Mouse (Mus musculus): Measurements from ENCODE around the gene Ccndbp1. TPM values are rescaled to one million over a fixed set of nuclear protein-coding genes. Genes with fewer than 3 reads are reported as not detected.
"Not testable (repeated sequence)": the region's sequence is repeated elsewhere in the genome, so short reads cannot be mapped to it uniquely, and the experiment has no call there.

The Ccndbp1 gene
- polyA plus RNA-seq, 1 experiment from 2014 or later = 54.8 TPM

DNA sequence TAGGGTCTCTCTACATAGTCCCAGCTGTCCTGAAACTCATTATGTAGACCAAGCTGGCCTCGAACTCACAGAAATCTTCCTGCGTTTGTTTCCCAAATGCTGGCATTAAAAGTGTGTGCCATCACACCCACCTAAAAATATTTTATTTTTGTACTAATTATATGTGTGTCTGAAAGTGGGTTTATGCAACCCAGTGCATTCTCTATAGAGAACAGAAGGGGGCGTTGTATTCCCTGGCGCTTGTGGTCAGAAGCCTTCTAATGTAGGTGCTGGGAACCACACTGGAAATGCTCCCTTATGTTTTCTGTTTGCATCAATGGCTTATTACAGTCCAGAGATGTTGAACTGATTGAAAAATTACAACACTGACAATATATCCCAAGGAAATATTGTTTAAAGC lies 31.9 kb upstream of the Ccndbp1 start:
- CTCF ChIA-PET = no interaction called here
- in situ Hi-C loops (cut with MboI; ENCODE audit: low pct_unique_long_range_greater_than_20kb) = no loop called here
- DNase-seq (ENCODE audit: low read depth, low spot score) = no peak
- POLR2A ChIA-PET = no interaction called here
- ATAC-seq = no peak
- TF ChIP-seq CTCF (IDR thresholded peaks at IDR 0.05) = peak; percentile 77
- H3K27me3 ChIP-seq = no peaks in the 10 kb centered on the region

DNA sequence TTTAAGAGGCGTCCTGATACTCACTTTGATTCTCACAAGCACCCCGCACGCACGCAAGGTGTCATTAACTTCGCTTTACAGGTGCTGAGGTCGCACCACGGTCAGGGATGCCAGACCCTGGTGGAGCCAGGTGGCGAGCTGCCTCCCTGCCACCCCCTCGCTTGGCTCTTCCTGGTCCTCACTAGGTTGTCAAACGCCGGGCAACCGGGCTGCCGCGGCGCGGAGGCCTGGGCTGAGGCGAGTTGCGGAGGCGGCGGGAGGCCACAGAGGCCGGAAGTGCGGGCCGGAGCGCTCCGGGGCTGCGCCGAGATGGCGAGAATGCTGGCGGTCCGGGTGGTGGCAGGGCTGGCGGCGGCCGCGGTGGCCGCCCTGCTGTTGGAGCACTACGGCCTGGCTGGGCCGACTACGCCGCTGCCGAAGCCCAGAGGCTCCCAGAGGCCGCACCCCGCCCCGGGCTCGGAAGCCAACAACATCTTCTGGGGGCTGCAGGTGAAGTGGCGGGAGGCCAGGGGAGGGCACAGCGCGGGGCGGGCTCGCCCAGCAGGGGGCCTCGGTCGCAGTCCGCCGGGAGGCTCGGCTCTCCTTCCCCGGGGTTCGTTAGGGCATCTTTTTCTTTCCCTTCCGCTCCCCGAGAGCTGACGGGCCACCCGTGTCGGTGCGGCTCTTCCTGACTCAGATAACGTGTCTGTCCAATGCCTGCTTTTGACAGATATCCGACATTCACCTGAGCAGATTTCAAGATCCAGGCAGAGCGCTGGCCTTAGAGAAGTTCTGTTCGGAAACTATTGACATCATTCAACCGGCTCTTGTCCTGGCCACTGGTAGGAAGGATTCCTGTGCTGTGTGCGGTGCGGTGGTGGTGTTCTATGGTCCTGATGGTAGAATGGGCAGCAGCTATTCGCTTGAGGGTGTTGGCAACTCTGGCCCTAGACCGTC lies 30.9 kb upstream of the Ccndbp1 start, which contains the start of gene Tmem62:
Gene Tmem62, plus strand, starts transcription at position 28 of the 936 bp plus-strand sequence.
- POLR2A ChIA-PET = no interaction called here
- no peaks in the 10 kb centered on the region for H3K27me3 ChIP-seq
- peak; percentile 75 for ATAC-seq
- TF ChIP-seq CTCF (IDR thresholded peaks at IDR 0.05) = peak; percentile 65
- DNase-seq (ENCODE audit: low read depth, low spot score) = no peak
- CTCF ChIA-PET = no interaction called here
- in situ Hi-C loops (cut with MboI; ENCODE audit: low pct_unique_long_range_greater_than_20kb) = no loop called here

DNA sequence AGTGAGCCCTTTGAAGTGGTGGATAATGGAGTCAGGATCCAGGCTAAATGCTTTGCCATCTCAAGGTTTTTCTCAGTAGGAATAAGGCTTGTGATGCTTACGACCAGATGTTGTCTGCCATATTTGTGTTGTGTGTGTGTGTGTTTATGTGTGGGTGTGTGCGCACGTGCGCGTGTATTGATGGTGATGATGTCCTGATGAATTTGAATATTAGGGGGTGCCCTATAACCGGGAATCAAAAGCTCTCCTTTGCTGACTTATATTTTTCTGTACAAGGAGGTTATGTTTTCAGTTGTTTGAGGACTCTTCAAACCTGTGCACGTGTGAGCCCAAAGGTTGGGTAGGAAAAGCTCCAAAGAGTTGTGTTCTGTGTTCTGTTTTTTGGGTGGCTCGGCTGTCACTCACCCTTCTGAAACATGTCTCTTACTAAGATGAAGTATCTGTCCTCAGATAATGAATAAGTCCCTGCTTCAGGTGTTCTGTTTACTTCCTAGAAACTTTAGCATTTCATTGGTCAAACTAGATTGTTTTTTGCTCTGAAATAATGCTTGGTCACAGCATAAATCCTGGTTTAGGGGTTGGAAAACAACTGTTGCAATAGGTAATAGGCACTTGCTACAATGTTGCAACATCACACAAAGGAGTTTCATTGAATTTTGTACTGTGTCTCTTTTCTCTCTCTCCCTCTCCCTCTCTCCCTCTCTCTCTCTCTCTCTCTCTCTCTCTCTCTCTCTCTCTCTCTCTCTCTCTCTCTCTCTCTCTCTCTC lies 30.1 kb upstream of the Ccndbp1 start:
- no peaks in the 10 kb centered on the region for H3K27me3 ChIP-seq
- no peak for TF ChIP-seq CTCF (IDR thresholded peaks at IDR 0.05)
- ChIA-PET CTCF (no interaction called here), POLR2A (no interaction called here)
- DNase-seq (ENCODE audit: low read depth, low spot score) (no peak), ATAC-seq (no peak)
- in situ Hi-C loops (cut with MboI; ENCODE audit: low pct_unique_long_range_greater_than_20kb) = no loop called here

DNA sequence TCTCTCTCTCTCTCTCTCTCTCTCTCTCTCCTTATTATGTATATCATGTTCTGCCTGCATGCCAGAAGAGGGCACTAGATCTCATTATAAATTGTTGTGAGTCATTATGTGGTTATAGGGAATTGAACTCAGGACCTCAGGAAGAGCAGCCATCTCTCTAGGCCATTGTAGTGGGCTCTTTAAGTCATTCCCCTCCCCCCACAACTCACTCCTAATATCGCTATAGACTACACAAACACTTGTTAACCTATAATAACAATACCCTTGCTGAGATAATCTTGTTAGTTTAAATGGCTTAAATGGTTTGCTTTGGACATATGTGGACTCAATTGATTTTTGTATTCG lies 29.5 kb upstream of the Ccndbp1 start:
- TF ChIP-seq CTCF (IDR thresholded peaks at IDR 0.05) = peak; percentile 29
- no peak for ATAC-seq
- DNase-seq (ENCODE audit: low read depth, low spot score) = no peak
- POLR2A ChIA-PET = no interaction called here
- CTCF ChIA-PET = no interaction called here
- H3K27me3 ChIP-seq = no peaks in the 10 kb centered on the region
- in situ Hi-C loops (cut with MboI; ENCODE audit: low pct_unique_long_range_greater_than_20kb) = no loop called here

DNA sequence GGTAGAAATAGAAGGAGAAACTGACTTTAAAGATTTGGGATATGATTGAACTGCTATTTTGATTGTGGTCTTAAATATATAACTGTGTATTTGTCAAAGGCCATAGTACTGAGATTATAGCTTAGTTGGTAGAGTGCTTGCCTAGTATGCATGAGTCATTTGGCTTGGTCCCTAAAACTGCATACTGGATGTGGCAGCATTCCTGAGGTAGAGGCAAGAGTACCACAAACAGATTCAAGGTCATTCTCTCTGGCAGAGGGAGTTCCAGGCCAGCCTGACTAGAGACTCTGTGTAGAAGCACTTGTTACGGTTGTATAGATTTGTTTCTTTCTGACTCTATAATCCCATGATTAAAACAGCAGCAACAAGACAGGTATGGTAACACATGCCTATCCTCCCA lies 28.4 kb upstream of the Ccndbp1 start:
- DNase-seq (ENCODE audit: low read depth, low spot score) (no peak), ATAC-seq (peak; percentile 28)
- in situ Hi-C loops (cut with MboI; ENCODE audit: low pct_unique_long_range_greater_than_20kb) = no loop called here
- TF ChIP-seq CTCF (IDR thresholded peaks at IDR 0.05) = no peak
- POLR2A ChIA-PET = interaction anchor here (0.6 kb wide), 1 partner anchor 42 kb away, joined by 4 read pairs; no protein-coding TSS in a partner anchor
- H3K27me3 ChIP-seq = no peaks in the 10 kb centered on the region
- CTCF ChIA-PET = interaction anchor here (1.6 kb wide), 1 partner anchor 10 kb away, joined by 4 read pairs; no protein-coding TSS in a partner anchor

DNA sequence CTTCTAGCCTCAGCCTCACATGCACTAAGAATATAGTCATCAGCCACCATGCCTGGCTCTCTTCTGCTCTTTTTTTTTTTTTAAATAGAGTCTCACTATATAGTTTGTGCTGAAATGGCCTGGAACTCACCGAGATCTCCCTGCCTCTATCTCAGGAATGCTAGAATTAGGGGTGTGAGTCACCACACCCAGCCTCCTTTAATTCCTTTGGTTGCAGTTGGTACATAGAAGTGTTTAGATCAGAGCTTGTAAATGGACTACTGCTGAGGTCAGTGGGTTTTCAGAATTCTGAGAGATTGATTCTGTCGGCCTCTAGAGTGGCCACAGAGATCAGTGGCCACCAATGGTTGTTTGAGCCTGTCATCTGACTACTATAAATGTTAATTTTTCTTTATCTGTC lies 27.3 kb upstream of the Ccndbp1 start:
- no peak for TF ChIP-seq CTCF (IDR thresholded peaks at IDR 0.05)
- ChIA-PET POLR2A (interaction anchor here (0.8 kb wide), 1 partner anchor 19 kb away, joined by 3 read pairs; no protein-coding TSS in a partner anchor), CTCF (no interaction called here)
- in situ Hi-C loops (cut with MboI; ENCODE audit: low pct_unique_long_range_greater_than_20kb) = no loop called here
- ATAC-seq (no peak), DNase-seq (ENCODE audit: low read depth, low spot score) (no peak)
- no peaks in the 10 kb centered on the region for H3K27me3 ChIP-seq

DNA sequence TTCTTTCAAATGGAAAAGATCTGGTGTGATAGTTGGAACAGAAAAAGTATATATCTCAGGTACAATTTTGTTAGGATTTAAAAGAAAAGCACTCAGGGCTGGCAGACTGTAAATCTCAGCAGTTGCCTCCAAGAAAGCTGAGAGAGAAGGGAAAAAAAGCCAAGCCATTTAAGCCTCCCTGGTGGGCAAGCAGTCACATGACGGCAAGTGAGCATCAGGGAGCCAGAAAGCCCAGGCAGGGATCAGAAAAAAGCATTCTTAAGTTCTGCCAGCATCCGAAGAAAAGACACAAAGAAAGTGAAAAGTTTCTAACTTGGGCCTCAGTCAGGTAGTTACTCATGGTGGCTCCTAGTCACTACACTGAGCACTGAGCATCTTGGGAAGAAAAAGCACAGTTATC lies 24.6 kb upstream of the Ccndbp1 start:
- no peaks in the 10 kb centered on the region for H3K27me3 ChIP-seq
- ATAC-seq (no peak), DNase-seq (ENCODE audit: low read depth, low spot score) (no peak)
- ChIA-PET CTCF (no interaction called here), POLR2A (no interaction called here)
- in situ Hi-C loops (cut with MboI; ENCODE audit: low pct_unique_long_range_greater_than_20kb) = no loop called here
- TF ChIP-seq CTCF (IDR thresholded peaks at IDR 0.05) = no peak

DNA sequence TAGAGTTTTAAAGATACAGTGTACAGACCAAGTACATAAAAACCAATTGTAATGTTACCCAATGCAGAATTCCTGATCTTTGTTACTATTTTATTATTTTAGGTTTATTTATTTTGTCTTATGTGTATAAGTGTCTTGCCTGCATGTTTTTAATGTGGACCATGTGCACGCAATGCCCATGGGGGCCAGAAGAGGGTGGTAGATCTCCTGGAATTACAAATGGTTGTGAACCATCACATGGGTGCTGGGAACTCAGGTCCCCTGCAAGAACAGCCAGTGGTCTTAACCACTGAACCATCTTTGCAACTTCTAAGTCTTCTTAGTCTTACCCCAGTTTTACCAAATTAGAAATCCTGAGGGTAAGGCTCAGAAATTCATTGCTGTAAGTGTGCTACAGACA lies 23.0 kb upstream of the Ccndbp1 start:
- in situ Hi-C loops (cut with MboI; ENCODE audit: low pct_unique_long_range_greater_than_20kb) = no loop called here
- DNase-seq (ENCODE audit: low read depth, low spot score) = no peak
- CTCF ChIA-PET = interaction anchor here (1.0 kb wide), 1 partner anchor 15 kb away, joined by 3 read pairs; no protein-coding TSS in a partner anchor
- TF ChIP-seq CTCF (IDR thresholded peaks at IDR 0.05) = peak; percentile 40
- POLR2A ChIA-PET = no interaction called here
- no peaks in the 10 kb centered on the region for H3K27me3 ChIP-seq
- ATAC-seq = no peak

DNA sequence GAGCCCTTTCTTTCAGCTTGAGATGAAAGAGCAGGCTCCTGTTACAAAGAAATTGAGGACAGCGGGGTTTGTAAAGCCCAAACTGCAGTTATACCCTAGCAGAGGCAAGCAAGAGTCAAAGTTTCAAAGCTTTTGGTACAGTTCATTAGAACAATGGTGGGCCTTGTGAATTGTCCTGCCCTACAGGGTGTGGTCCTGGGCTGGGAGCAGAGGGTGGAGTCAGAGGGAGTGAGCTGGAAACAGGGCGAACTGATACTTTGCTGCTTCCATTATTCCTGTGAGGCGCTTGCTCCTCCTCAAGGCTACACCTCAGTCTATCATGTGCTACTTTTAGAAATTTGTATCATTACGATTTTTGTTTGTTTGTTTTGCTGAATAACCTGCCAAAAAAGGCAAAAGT lies 17.0 kb upstream of the Ccndbp1 start:
- ChIA-PET CTCF (no interaction called here), POLR2A (interaction anchor here (0.6 kb wide), 1 partner anchor 237 kb away, joined by 3 read pairs; no protein-coding TSS in a partner anchor)
- DNase-seq (ENCODE audit: low read depth, low spot score) (no peak), ATAC-seq (no peak)
- no peaks in the 10 kb centered on the region for H3K27me3 ChIP-seq
- in situ Hi-C loops (cut with MboI; ENCODE audit: low pct_unique_long_range_greater_than_20kb) = no loop called here
- TF ChIP-seq CTCF (IDR thresholded peaks at IDR 0.05) = no peak

DNA sequence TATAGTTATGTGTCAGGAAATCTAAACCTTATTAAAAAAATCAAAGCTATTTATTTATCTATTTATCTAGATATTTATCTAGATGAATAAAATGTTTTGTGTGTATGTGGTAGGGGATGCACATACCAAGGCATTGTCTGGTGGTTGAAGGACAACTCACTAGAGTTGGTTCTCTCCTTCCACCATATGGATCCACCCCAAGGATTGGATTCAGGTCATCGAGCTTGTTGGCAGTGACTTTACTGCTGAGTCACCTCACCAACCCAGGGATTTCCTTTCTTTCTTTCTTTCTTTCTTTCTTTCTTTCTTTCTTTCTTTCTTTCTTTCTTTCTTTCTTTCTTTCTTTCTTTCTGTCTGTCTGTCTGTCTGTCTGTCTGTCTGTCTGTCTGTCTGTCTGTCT lies 11.6 kb upstream of the Ccndbp1 start:
- ATAC-seq; POLR2A ChIA-PET; CTCF ChIA-PET; H3K27me3 ChIP-seq; in situ Hi-C loops (cut with MboI; ENCODE audit: low pct_unique_long_range_greater_than_20kb); DNase-seq (ENCODE audit: low read depth, low spot score): not testable (repeated sequence)

DNA sequence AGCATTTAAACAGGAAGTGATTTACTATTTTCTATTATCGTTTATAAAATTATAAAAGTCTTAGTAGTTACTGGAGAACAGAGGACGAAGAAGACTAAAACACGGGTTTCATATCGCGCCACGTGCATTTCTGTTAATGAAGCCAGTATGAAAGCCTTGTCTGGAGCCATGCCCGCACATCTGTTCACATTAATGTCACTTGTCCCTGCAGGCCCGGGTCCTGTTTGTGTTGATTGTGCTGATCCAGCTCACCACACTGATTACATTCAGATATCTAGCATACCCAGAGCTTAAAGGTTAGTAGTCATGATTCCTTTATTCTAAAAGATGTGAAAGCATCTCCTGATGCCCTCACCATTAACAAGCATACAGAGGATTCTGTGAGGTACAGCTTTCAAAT lies 9.3 kb upstream of the Ccndbp1 start:
- in situ Hi-C loops (cut with MboI; ENCODE audit: low pct_unique_long_range_greater_than_20kb) = no loop called here

More for the DNA sequence above, 9.3 kb upstream of the Ccndbp1 start:
- ATAC-seq (no peak), DNase-seq (ENCODE audit: low read depth, low spot score) (no peak)
- TF ChIP-seq CTCF (IDR thresholded peaks at IDR 0.05) = no peak
- H3K27me3 ChIP-seq = no peaks in the 10 kb centered on the region
- POLR2A ChIA-PET = no interaction called here
- CTCF ChIA-PET = no interaction called here

All from Patski (cell line).